Mouse (Mus musculus) NIH3T3 (cell line): ENCODE measurements around the gene Map3k19.

ENCODE experiments used
- DNase-seq: peaks from one replicate; pipeline ENCODE4 v3.0.0-alpha.2; 2012; ENCODE audit warnings: low read depth

The Map3k19 gene

GRCm38 (mm10) chr1:127854486-127855222 is at the start of gene Map3k19:
TSS of gene Map3k19 (minus strand) at chr1:127855031.
- DNase-seq, result peak; percentile 19

- no peak for DNase-seq
Observed at GRCm38 (mm10) chr1:127899401-127899800, 44.6 kb upstream of the Map3k19 start.

GRCm38 (mm10) chr1:127869276-127869675 is 14.4 kb upstream of the Map3k19 start:
- peak; percentile 78 for DNase-seq

- peak; percentile 96 for DNase-seq
Observed at GRCm38 (mm10) chr1:127868300-127869261, 13.8 kb upstream of the Map3k19 start, which contains the start of gene Rab3gap1. TSS of gene Rab3gap1 (plus strand) at chr1:127868773.

- no peak for DNase-seq
Observed at GRCm38 (mm10) chr1:127863806-127864205, 9.0 kb upstream of the Map3k19 start.

GRCm38 (mm10) chr1:127861900-127862299 is 7.1 kb upstream of the Map3k19 start:
- no peak for DNase-seq

- peak; percentile 75 for DNase-seq
Observed at GRCm38 (mm10) chr1:127860492-127860891, 5.7 kb upstream of the Map3k19 start.

- DNase-seq, result peak; percentile 64
Observed at GRCm38 (mm10) chr1:127859799-127860400, 5.1 kb upstream of the Map3k19 start.

GRCm38 (mm10) chr1:127858945-127859648 is 4.3 kb upstream of the Map3k19 start:
- DNase-seq, result peak; percentile 20

GRCm38 (mm10) chr1:127850075-127850610 is 4.7 kb downstream of the Map3k19 start:
- DNase-seq, result peak; percentile 96

- no peak for DNase-seq
Observed at GRCm38 (mm10) chr1:127845472-127845871, 9.4 kb downstream of the Map3k19 start.

GRCm38 (mm10) chr1:127838602-127839001 is 16.2 kb downstream of the Map3k19 start:
- peak; percentile 33 for DNase-seq

GRCm38 (mm10) chr1:127836619-127837018 is 18.2 kb downstream of the Map3k19 start:
- DNase-seq, result no peak

- no peak for DNase-seq
Observed at GRCm38 (mm10) chr1:127834202-127834601, 20.6 kb downstream of the Map3k19 start.

- peak; percentile 50 for DNase-seq
Observed at GRCm38 (mm10) chr1:127833714-127834113, 21.1 kb downstream of the Map3k19 start.

- no peak for DNase-seq
Observed at GRCm38 (mm10) chr1:127830215-127830921, 24.5 kb downstream of the Map3k19 start.

- DNase-seq, result peak; percentile 88
Observed at GRCm38 (mm10) chr1:127827325-127827724, 27.5 kb downstream of the Map3k19 start.

GRCm38 (mm10) chr1:127816381-127816780 is 38.5 kb downstream of the Map3k19 start:
- DNase-seq, result no peak

- DNase-seq, result no peak
Observed at GRCm38 (mm10) chr1:127812929-127813328, 41.9 kb downstream of the Map3k19 start.

GRCm38 (mm10) chr1:127808671-127809070 is 46.2 kb downstream of the Map3k19 start:
- no peak for DNase-seq

- DNase-seq, result no peak
Observed at GRCm38 (mm10) chr1:127802916-127803315, 51.9 kb downstream of the Map3k19 start.
